In genomic region chr2:146606170-146606569, GRCm38 (mm10) we compare ENCODE assay signal across 20 mouse cellular contexts.
DNase-seq lines count a peak whose midpoint lies in the region; ATAC-seq and TF ChIP-seq lines count a peak whose summit lies in the region.
"Had no signal": no experiment of that assay in that cellular context is flagged by ENCODE, and none has a peak within 500 bp of the region (broad histone marks: within the 10 kb centered on the region; RNA-seq: fewer than 3 reads in every experiment).

No protein-coding gene starts in this region.

- no peaks in the 10 kb centered on the region for H3K4me1 ChIP-seq in midbrain, postnatal 0 days (ENCODE audit: insufficient read depth, low read length)
- H3K4me1 ChIP-seq in midbrain, embryonic 14.5 days (ENCODE audit: control insufficient read depth, insufficient read depth, low read length) = no peaks in the 10 kb centered on the region
- H3K4me1 ChIP-seq in midbrain, embryonic 16.5 days (ENCODE audit: control insufficient read depth, insufficient read depth, low read length) = no peaks in the 10 kb centered on the region
- H3K4me1 ChIP-seq: embryonic facial prominence, embryonic 13.5 days; forebrain, embryonic 12.5 days; heart, embryonic 15.5 days had no signal

- no peak overlapping the region for H3K4me3 ChIP-seq in midbrain, postnatal 0 days (ENCODE audit: low read depth, low read length)
- H3K4me3 ChIP-seq in midbrain, embryonic 14.5 days (replicated peaks; ENCODE audit: low read depth, low read length) = no peak overlapping the region
- H3K4me3 ChIP-seq in midbrain, embryonic 16.5 days (ENCODE audit: low read depth, low read length) = no peak overlapping the region
- H3K4me3 ChIP-seq: embryonic facial prominence, embryonic 13.5 days; forebrain, embryonic 12.5 days; heart, adult 2 months; heart, embryonic 15.5 days had no signal

- H3K27me3 ChIP-seq in midbrain, postnatal 0 days (ENCODE audit: insufficient read depth, low read length) = no peaks in the 10 kb centered on the region
- no peaks in the 10 kb centered on the region for H3K27me3 ChIP-seq in midbrain, embryonic 14.5 days (ENCODE audit: control insufficient read depth, insufficient read depth, low read length)
- no peaks in the 10 kb centered on the region for H3K27me3 ChIP-seq in midbrain, embryonic 16.5 days (ENCODE audit: control insufficient read depth, insufficient read depth, low read depth, low read length)
- H3K27me3 ChIP-seq: embryonic facial prominence, embryonic 13.5 days; forebrain, embryonic 12.5 days; heart, embryonic 15.5 days had no signal

- H3K4me2 ChIP-seq in midbrain, postnatal 0 days (ENCODE audit: low read depth, low read length, poor library complexity, severe bottlenecking) = no peak overlapping the region
- no peak overlapping the region for H3K4me2 ChIP-seq in midbrain, embryonic 14.5 days (ENCODE audit: low read length)
- no peak overlapping the region for H3K4me2 ChIP-seq in midbrain, embryonic 16.5 days (ENCODE audit: low read length)
- H3K4me2 ChIP-seq: embryonic facial prominence, embryonic 13.5 days; forebrain, embryonic 12.5 days; heart, embryonic 11.5 days; heart, embryonic 15.5 days; hindbrain, embryonic 14.5 days had no signal

- no peak overlapping the region for H3K9ac ChIP-seq in midbrain, postnatal 0 days (replicated peaks; ENCODE audit: low read length, poor library complexity, severe bottlenecking)
- no peak overlapping the region for H3K9ac ChIP-seq in midbrain, embryonic 14.5 days (replicated peaks; ENCODE audit: low read length)
- H3K9ac ChIP-seq in midbrain, embryonic 16.5 days (ENCODE audit: low read depth, low read length) = no peak overlapping the region
- H3K9ac ChIP-seq: embryonic facial prominence, embryonic 13.5 days; forebrain, embryonic 12.5 days; heart, embryonic 15.5 days; hindbrain, embryonic 14.5 days had no signal

- DNase-seq in midbrain, postnatal 0 days (ENCODE audit: low spot score) = no peak
- no peak for DNase-seq in midbrain, embryonic 14.5 days
- DNase-seq in cerebellum, postnatal 14 days = no peak
- DNase-seq in right cerebral cortex, adult 2 months (ENCODE audit: low spot score in 2 of 2) = no peak
- DNase-seq: adrenal gland, postnatal 25 days; cerebellum, adult 18-20 months; cerebellum, postnatal 10 days; gastrocnemius, postnatal 10 days; heart, adult 2 months; heart, postnatal 14 days had no signal

- no peaks in the 10 kb centered on the region for H3K9me3 ChIP-seq in midbrain, postnatal 0 days (ENCODE audit: low read length)
- H3K9me3 ChIP-seq in midbrain, embryonic 14.5 days (ENCODE audit: control insufficient read depth, low read length) = no peaks in the 10 kb centered on the region
- H3K9me3 ChIP-seq in midbrain, embryonic 16.5 days (replicated peaks; ENCODE audit: control insufficient read depth, low read length, poor library complexity, severe bottlenecking) = no peaks in the 10 kb centered on the region
- H3K9me3 ChIP-seq: embryonic facial prominence, embryonic 13.5 days; forebrain, embryonic 12.5 days; heart, embryonic 15.5 days had no signal

- no peak overlapping the region for H3K27ac ChIP-seq in midbrain, postnatal 0 days (ENCODE audit: low read depth, low read length)
- no peak overlapping the region for H3K27ac ChIP-seq in midbrain, embryonic 14.5 days (replicated peaks; ENCODE audit: low read depth, low read length)
- no peak overlapping the region for H3K27ac ChIP-seq in midbrain, embryonic 16.5 days (ENCODE audit: low read length)
- H3K27ac ChIP-seq: embryonic facial prominence, embryonic 13.5 days; forebrain, embryonic 12.5 days; heart, adult 2 months; heart, embryonic 15.5 days; hindbrain, embryonic 14.5 days had no signal

- no peak for ATAC-seq in midbrain, postnatal 0 days (ENCODE audit: low FRiP score)
- no peak for ATAC-seq in midbrain, embryonic 14.5 days (ENCODE audit: low FRiP score, low TSS enrichment)
- ATAC-seq in common myeloid progenitor, adult 5-6 weeks (replicated peaks; ENCODE audit: low read depth, poor library complexity, severe bottlenecking) = 0 out of 2 replicates have a peak, but pooled peaks have one; percentile 45
- ATAC-seq in megakaryocyte progenitor cell, adult 5-6 weeks (replicated peaks; ENCODE audit: poor library complexity) = 0 out of 2 replicates have a peak, but pooled peaks have one; percentile 31
- ATAC-seq in midbrain, embryonic 16.5 days = no peak
- ATAC-seq: forebrain, embryonic 16.5 days; intestine, embryonic 16.5 days had no signal

- 0 out of 2 replicates have a peak, but pooled peaks have one; percentile 3 for TF ChIP-seq CTCF in midbrain, postnatal 0 days (IDR thresholded peaks at IDR 0.05)

- no peaks in the 10 kb centered on the region for H3K36me3 ChIP-seq in midbrain, postnatal 0 days (ENCODE audit: insufficient read depth, low read length)
- no peaks in the 10 kb centered on the region for H3K36me3 ChIP-seq in midbrain, embryonic 14.5 days (ENCODE audit: control insufficient read depth, insufficient read depth, low read length)
- no peaks in the 10 kb centered on the region for H3K36me3 ChIP-seq in midbrain, embryonic 16.5 days (ENCODE audit: control insufficient read depth, insufficient read depth, low read length)
- H3K36me3 ChIP-seq: embryonic facial prominence, embryonic 13.5 days; forebrain, embryonic 12.5 days; heart, embryonic 15.5 days had no signal

Comparison
In these comparisons a context has a peak if more than half of its experiments do, and no peak if none do; other contexts are left out.
1. ATAC-seq: peak in common myeloid progenitor, adult 5-6 weeks (single experiment) and megakaryocyte progenitor cell, adult 5-6 weeks (single experiment); none in midbrain, postnatal 0 days (single experiment), midbrain, embryonic 14.5 days (single experiment) and midbrain, embryonic 16.5 days (single experiment).